Mouse (Mus musculus): ENCODE results near the gene Sec24b.

DNA sequence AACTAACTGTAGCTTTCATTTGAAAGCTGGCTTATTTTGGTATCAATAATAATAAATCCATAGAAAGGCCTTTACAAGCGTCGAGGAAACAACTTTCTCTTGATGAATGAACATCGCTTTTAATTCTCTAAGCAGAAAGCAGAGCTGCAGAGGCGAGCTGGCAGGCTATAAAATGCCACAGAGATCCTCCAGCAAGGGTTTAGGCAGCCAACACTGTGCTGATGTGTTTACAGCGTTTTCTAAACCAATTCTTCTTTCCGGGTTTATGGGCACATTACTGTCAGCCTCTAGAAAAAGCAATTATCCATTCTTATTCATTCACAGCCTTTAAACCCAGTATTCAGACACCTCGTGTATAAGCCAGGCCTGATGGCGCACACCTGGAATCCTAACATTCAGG, 98.8 kb downstream of the Sec24b start:
- TF ChIP-seq GATA1 (IDR thresholded peaks at IDR 0.05; ENCODE audit: borderline replicate concordance, low read length) (no peak), CTCF (IDR thresholded peaks at IDR 0.05; ENCODE audit: low read depth, low read length) (no peak), TAL1 (conservative IDR thresholded peaks at IDR 0.05; ENCODE audit: low read depth, low read length) (no peak), POLR2AphosphoS5 (IDR thresholded peaks at IDR 0.05; ENCODE audit: insufficient replicate concordance, low read depth, low read length) (no peak)

All from G1E (cell line).